Mouse (Mus musculus) hindbrain, embryonic 16.5 days (tissue): ENCODE results near the gene Hoxa5. TPM values are rescaled to one million over a fixed set of nuclear protein-coding genes. Genes with fewer than 3 reads are reported as not detected.

Experiments used
- ATAC-seq: fragments of 200-750 bp; cut with Nextera tagmentation; 2 replicates; pipeline ENCODE4 v1.8.0; 2017; ENCODE audit warnings: moderate TSS enrichment, moderate library complexity
- H3K27ac ChIP-seq: fragments of 300-500 bp; sonication (generic); 2 replicates; pipeline ENCODE4 v1.5.1; 2014; ENCODE audit warnings: low read depth, mild to moderate bottlenecking, control low read depth, low read length, moderate library complexity
- H3K27me3 ChIP-seq: fragments of 300-500 bp; sonication (generic); replicated peaks from 2 replicates; pipeline ENCODE4 v1.6.1; 2014; ENCODE audit warnings: low read length; ENCODE audit not compliant: control insufficient read depth, insufficient read depth
- H3K36me3 ChIP-seq: fragments of 300-500 bp; sonication (generic); 2 replicates; pipeline ENCODE4 v1.6.1; 2014; ENCODE audit warnings: mild to moderate bottlenecking, low read length, moderate library complexity, mixed read lengths; ENCODE audit not compliant: control insufficient read depth, insufficient read depth
- H3K4me1 ChIP-seq: fragments of 300-500 bp; sonication (generic); 2 replicates; pipeline ENCODE4 v1.6.1; 2014; ENCODE audit warnings: low read depth, low read length; ENCODE audit not compliant: control insufficient read depth, insufficient read depth
- H3K4me2 ChIP-seq: fragments of 300-500 bp; sonication (generic); 2 replicates; pipeline ENCODE4 v1.6.1; 2014; ENCODE audit warnings: mild to moderate bottlenecking, low read length, control low read depth, moderate library complexity
- H3K4me3 ChIP-seq: fragments of 300-500 bp; sonication (generic); 2 replicates; pipeline ENCODE4 v1.5.1; 2014; ENCODE audit warnings: mild to moderate bottlenecking, low read length, control low read depth, moderate library complexity
- H3K9ac ChIP-seq: fragments of 300-500 bp; sonication (generic); 2 replicates; pipeline ENCODE4 v1.6.1; 2014; ENCODE audit warnings: low read depth, mild to moderate bottlenecking, control low read depth, low read length, moderate library complexity
- H3K9me3 ChIP-seq: fragments of 300-500 bp; sonication (generic); 2 replicates; pipeline ENCODE4 v1.6.1; 2014; ENCODE audit warnings: mild to moderate bottlenecking, low read length, moderate library complexity; ENCODE audit not compliant: control insufficient read depth
- WGBS: fragments of 180-500 bp; shearing (Covaris S2); extraction: QIAGEN DNeasy Blood & Tissue Kit; methylation state at CpG from one replicate; pipeline ENCODE4 v1.1.7; 2014; 5-methylcytosine and 5-hydroxymethylcytosine counted together
- polyA plus RNA-seq: library from polyadenylated mRNA; unstranded; fragments of >200 nt; fragmentation: Nextera tagmentation; extraction: Ambion mirVana; gene quantifications from 2 replicates; pipeline ENCODE4 v1.2.1, GENCODE M21; 2015

Hoxa5 gene
- polyA plus RNA-seq, 1 experiment from 2014 or later: 106 TPM

GRCm38 (mm10) chr6:52216691-52217458, 12.5 kb upstream of the Hoxa5 start:
- H3K4me3 ChIP-seq: peak overlapping the region; percentile 33
- H3K9ac ChIP-seq: peak overlapping the region; percentile 35; the same call in 1 of the 2 replicates
- peak overlapping the region; percentile 43 for H3K4me2 ChIP-seq
- ATAC-seq: no peak
- H3K36me3 ChIP-seq: no peaks in the 10 kb centered on the region
- peaks cover 7% of the 10 kb centered on the region for H3K4me1 ChIP-seq
- H3K27me3 ChIP-seq: peaks cover 68% of the 10 kb centered on the region
- peak overlapping the region; percentile 23; the same call in 1 of the 2 replicates for H3K27ac ChIP-seq
- H3K9me3 ChIP-seq: no peaks in the 10 kb centered on the region
- WGBS: 2% methylated on average over 60 of the region's 60 CpGs

GRCm38 (mm10) chr6:52215771-52216535, 11.6 kb upstream of the Hoxa5 start:
- H3K9ac ChIP-seq: no peak overlapping the region
- H3K27ac ChIP-seq: no peak overlapping the region
- no peaks in the 10 kb centered on the region for H3K9me3 ChIP-seq
- peak overlapping the region; percentile 11; the same call in 1 of the 2 replicates for H3K4me3 ChIP-seq
- H3K4me2 ChIP-seq: peak overlapping the region; percentile 34; the same call in 1 of the 2 replicates
- ATAC-seq: no peak
- peaks cover 67% of the 10 kb centered on the region for H3K27me3 ChIP-seq
- no peaks in the 10 kb centered on the region for H3K36me3 ChIP-seq
- WGBS: 2% methylated on average over 30 of the region's 30 CpGs
- no peaks in the 10 kb centered on the region; the same call in 1 of the 2 replicates for H3K4me1 ChIP-seq

- no peak for ATAC-seq
- Histone ChIP-seq H3K27me3 (peaks cover 69% of the 10 kb centered on the region), H3K4me2 (no peak overlapping the region), H3K27ac (no peak overlapping the region), H3K4me3 (no peak overlapping the region), H3K4me1 (no peaks in the 10 kb centered on the region; the same call in 1 of the 2 replicates), H3K9me3 (no peaks in the 10 kb centered on the region), H3K9ac (no peak overlapping the region), H3K36me3 (no peaks in the 10 kb centered on the region)
- WGBS: 25% methylated on average over 3 of the region's 3 CpGs
Observed at GRCm38 (mm10) chr6:52215070-52215469, 10.7 kb upstream of the Hoxa5 start.

- Histone ChIP-seq H3K27me3 (peaks cover 70% of the 10 kb centered on the region), H3K4me3 (no peak overlapping the region), H3K27ac (no peak overlapping the region), H3K9me3 (no peaks in the 10 kb centered on the region), H3K9ac (no peak overlapping the region), H3K4me1 (no peaks in the 10 kb centered on the region; the same call in 1 of the 2 replicates), H3K4me2 (no peak overlapping the region), H3K36me3 (no peaks in the 10 kb centered on the region)
- no peak for ATAC-seq
- 17% methylated on average over 5 of the region's 5 CpGs for WGBS
Observed at GRCm38 (mm10) chr6:52214271-52214670, 9.9 kb upstream of the Hoxa5 start.

- H3K27me3 ChIP-seq: peaks cover 69% of the 10 kb centered on the region
- no peak within 1 kb of the TSS; the same call in 1 of the 2 replicates for H3K9ac ChIP-seq
- WGBS: 8% methylated on average over 38 of the region's 38 CpGs
- H3K4me3 ChIP-seq: peak within 1 kb of the TSS; percentile 30
- ATAC-seq: no peak
- H3K4me1 ChIP-seq: no peaks in the 10 kb centered on the region; the same call in 1 of the 2 replicates
- no peaks in the 10 kb centered on the region for H3K36me3 ChIP-seq
- H3K4me2 ChIP-seq: peak within 1 kb of the TSS; percentile 38
- peak within 1 kb of the TSS; percentile 54 for H3K27ac ChIP-seq
- H3K9me3 ChIP-seq: no peaks in the 10 kb centered on the region
Observed at GRCm38 (mm10) chr6:52213119-52213986, 9.0 kb upstream of the Hoxa5 start, which contains the start of the genes Hoxa3 and Gm28308. Gene Hoxa3 (minus strand): TSS chr6:52213336. Gene Gm28308 (minus strand): TSS chr6:52213339.

GRCm38 (mm10) chr6:52212556-52213118, 8.2 kb upstream of the Hoxa5 start:
- Histone ChIP-seq H3K36me3 (no peaks in the 10 kb centered on the region), H3K27ac (peak overlapping the region; percentile 48), H3K27me3 (peaks cover 72% of the 10 kb centered on the region), H3K9me3 (no peaks in the 10 kb centered on the region), H3K9ac (no peak overlapping the region), H3K4me2 (peak overlapping the region; percentile 23), H3K4me3 (peak overlapping the region; percentile 30), H3K4me1 (no peaks in the 10 kb centered on the region; the same call in 1 of the 2 replicates)
- no peak for ATAC-seq
- WGBS: 4% methylated on average over 22 of the region's 22 CpGs

GRCm38 (mm10) chr6:52211961-52212360, 7.6 kb upstream of the Hoxa5 start:
- Histone ChIP-seq H3K36me3 (no peaks in the 10 kb centered on the region), H3K27me3 (peaks cover 79% of the 10 kb centered on the region), H3K4me1 (no peaks in the 10 kb centered on the region; the same call in 1 of the 2 replicates), H3K4me3 (peak overlapping the region; percentile 30), H3K27ac (peak overlapping the region; percentile 54; the same call in 1 of the 2 replicates), H3K4me2 (peak overlapping the region; percentile 38), H3K9ac (peak overlapping the region; percentile 41), H3K9me3 (no peaks in the 10 kb centered on the region)
- WGBS: 4% methylated on average over 13 of the region's 13 CpGs
- no peak for ATAC-seq

- Histone ChIP-seq H3K4me2 (peak overlapping the region; percentile 38), H3K4me3 (peak overlapping the region; percentile 30), H3K9ac (peak overlapping the region; percentile 41; the same call in 1 of the 2 replicates), H3K27me3 (peaks cover 77% of the 10 kb centered on the region), H3K4me1 (no peaks in the 10 kb centered on the region; the same call in 1 of the 2 replicates), H3K9me3 (no peaks in the 10 kb centered on the region), H3K27ac (peak overlapping the region; percentile 54; the same call in 1 of the 2 replicates), H3K36me3 (no peaks in the 10 kb centered on the region)
- WGBS: 1% methylated on average over 37 of the region's 37 CpGs
- ATAC-seq: peak; percentile 66
Observed at GRCm38 (mm10) chr6:52211170-52211935, 7.0 kb upstream of the Hoxa5 start.
